Mouse (Mus musculus) adrenal gland, adult 18-20 months (tissue): ENCODE results near the gene Gm5965. TPM values are rescaled to one million over a fixed set of nuclear protein-coding genes. Genes with fewer than 3 reads are reported as not detected.
"Not testable (repeated sequence)": the region's sequence is repeated elsewhere in the genome, so short reads cannot be mapped to it uniquely, and the experiment has no call there.

Experiments used
- DNase-seq, 2 experiments: peaks; one replicate each; pipeline ENCODE4 v3.0.0; 2021 to 2022; ENCODE audit warnings: low spot score in 2 of 2
- long read RNA-seq, 2 experiments: library from polyadenylated mRNA; stranded (forward); transcript quantifications; one replicate each; pipeline ENCODE4 v2.0.0; 2021
- total RNA-seq, 2 experiments: library from RNA; stranded (reverse); gene quantifications; 1 replicate in 1 of 2; 2 replicates in 1 of 2; pipeline ENCODE4 v1.2.3; 2021

The Gm5965 gene
- total RNA-seq = not detected
- long read RNA-seq, experiment 1 = 0 reads
- long read RNA-seq, experiment 2 = 0 reads

DNA sequence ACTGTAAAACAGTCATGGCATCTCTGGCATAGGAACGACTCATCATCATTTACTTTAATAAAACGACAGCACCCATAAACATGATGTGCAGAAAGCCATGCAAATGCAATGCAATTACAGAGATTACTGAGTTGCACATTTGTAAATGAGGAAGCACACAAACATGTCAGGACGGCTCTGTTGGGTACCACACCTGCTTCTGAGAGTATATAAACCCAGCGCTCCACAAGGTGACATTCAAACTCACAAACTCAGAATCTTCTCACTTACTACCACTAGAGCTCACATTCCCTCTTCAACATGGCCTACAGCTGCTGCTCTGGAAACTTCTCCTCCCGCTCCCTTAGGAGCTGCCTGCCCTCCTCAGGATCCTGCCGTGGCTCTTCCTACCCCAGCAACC is at the start of gene Gm5965:
Gene Gm5965, plus strand, starts transcription at position 301 of the 400 bp plus-strand sequence.
- no peak for DNase-seq

DNA sequence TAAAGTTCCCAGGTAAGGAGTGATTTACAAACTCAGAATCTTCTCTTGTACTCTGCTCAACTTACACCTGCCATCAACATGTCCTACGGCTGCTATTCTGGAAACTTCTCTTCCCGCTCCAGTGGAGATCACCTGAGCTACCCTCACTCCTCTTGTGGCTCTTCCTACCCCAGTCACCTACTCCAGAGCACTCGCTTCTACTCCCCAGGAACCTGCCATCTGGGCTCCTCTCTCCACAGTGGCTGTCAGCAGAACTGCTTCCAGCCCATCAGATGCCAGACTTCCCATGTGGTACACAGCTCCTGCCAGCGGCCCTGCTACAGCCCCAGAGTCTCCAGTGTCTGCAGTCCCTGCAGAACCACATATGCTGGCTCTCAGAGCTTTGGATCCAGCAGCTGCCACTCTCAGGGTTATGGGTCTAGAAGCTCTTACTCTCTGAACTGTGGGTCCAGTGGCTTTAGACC is 48.9 kb upstream of the Gm5965 start, which contains the start of gene Krtap13-1:
Gene Krtap13-1, plus strand, starts transcription at position 51 of the 464 bp plus-strand sequence.
- DNase-seq = no peak

GRCm38 (mm10) chr16:88735391-88735790 is 42.3 kb upstream of the Gm5965 start:
- no peak for DNase-seq

- no peak for DNase-seq
Observed at GRCm38 (mm10) chr16:88744750-88745340, 32.9 kb upstream of the Gm5965 start.

DNA sequence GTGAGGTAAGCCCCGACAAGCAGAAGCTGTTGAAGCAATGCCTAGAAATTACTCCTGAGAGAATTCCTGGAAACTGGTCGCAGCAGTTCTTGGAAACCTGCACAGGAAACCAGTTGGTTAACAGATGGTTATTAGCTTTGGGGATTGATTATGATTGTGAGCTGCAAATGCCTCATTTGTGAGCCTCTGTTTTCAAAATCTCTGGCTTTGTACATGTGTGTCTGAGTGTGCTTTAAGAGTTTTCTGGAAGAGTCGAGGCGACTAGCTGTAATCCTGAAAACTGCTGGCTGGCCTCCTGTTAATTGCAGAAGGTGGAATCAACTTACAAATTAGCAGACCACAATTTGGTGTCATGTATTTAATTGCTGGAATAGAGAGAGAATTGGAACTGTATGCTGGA is 29.8 kb upstream of the Gm5965 start:
- no peak for DNase-seq

DNA sequence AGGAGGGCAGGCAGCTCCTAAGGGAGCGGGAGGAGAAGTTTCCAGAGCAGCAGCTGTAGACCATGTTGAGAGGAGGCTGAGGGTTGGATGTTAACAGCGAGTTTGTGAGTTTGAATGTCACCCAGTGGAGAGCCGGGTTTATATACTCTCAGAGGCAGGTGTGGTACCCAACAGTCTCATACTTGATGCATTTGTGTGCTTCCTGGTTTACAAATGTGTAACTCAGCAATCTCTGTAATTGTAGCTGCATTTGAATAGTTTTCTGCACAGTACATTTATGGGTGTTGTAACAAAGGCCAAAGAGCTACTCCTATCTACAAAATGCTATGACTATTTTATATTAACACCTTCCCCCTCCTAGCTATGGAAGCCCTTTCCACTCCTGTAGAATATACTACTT is 26.2 kb upstream of the Gm5965 start, which contains the start of gene Krtap13:
Gene Krtap13, minus strand, starts transcription at position 101 of the 400 bp plus-strand sequence.
- not testable (repeated sequence) for DNase-seq

DNA sequence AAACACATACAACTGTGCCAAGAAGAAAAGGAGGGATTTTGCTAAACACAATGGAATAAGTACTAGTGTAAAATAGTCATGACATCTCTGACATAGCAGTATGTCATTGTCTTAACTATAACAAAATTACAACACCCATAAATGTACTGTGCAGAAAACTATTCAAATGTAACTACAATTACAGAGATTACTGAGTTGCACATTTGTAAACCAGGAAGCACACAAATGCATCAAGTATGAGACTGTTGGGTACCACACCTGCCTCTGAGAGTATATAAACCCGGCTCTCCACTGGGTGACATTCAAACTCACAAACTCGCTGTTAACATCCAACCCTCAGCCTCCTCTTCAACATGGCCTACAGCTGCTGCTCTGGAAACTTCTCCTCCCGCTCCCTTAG is 19.1 kb upstream of the Gm5965 start, which contains the start of gene 2310034C09Rik:
Gene 2310034C09Rik, plus strand, starts transcription at position 301 of the 400 bp plus-strand sequence.
- not testable (repeated sequence) for DNase-seq

- no peak for DNase-seq
Observed at GRCm38 (mm10) chr16:88774106-88774505, 3.6 kb upstream of the Gm5965 start, which contains the start of gene 2310057N15Rik. Gene 2310057N15Rik (minus strand): TSS chr16:88774206.

DNA sequence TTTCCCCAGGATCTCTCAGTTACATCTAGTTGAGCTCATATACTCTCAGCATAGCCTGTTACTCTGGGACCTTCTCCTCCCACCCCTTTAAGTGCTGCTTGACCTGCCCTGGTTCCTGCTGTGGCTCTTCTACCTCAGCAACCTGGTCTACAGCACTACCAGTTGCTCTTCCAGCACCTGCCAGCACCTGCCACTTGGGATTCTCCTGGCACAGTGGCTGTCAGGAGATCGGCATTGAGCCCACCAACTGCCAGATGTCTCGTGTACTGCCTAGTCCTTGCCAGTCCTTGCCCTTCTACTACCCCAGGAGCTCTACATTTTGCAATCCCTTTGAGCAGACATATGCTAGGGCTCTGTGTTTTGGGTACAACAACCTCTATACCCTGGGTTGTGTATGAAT is 9.1 kb downstream of the Gm5965 start:
- DNase-seq = no peak

- no peak for DNase-seq
Observed at GRCm38 (mm10) chr16:88811827-88812226, 34.1 kb downstream of the Gm5965 start, which contains the start of gene Gm20741. Gene Gm20741 (minus strand): TSS chr16:88812220.

- DNase-seq = no peak
Observed at GRCm38 (mm10) chr16:88820066-88820465, 42.4 kb downstream of the Gm5965 start, which contains the start of gene Krtap15. Gene Krtap15 (plus strand): TSS chr16:88820215.

DNA sequence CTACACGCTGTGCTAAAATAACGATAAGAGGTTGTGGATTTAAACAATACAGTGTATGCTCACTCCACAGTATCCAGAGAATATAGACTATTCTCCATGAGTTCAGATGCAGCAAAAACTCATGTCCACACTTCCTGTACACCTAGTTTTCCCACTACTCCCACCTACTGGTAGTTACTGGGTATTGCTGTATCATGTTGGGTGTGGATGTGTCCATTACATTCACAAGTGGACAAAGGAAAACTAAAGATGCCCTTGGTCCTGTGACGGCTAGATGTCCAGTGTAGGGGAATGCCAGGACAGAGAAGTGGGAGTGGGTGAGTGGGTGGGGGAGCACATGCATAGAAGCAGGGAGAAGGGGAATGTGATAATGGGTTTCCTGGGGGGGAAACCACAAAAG is 46.0 kb downstream of the Gm5965 start:
- no peak for DNase-seq

DNA sequence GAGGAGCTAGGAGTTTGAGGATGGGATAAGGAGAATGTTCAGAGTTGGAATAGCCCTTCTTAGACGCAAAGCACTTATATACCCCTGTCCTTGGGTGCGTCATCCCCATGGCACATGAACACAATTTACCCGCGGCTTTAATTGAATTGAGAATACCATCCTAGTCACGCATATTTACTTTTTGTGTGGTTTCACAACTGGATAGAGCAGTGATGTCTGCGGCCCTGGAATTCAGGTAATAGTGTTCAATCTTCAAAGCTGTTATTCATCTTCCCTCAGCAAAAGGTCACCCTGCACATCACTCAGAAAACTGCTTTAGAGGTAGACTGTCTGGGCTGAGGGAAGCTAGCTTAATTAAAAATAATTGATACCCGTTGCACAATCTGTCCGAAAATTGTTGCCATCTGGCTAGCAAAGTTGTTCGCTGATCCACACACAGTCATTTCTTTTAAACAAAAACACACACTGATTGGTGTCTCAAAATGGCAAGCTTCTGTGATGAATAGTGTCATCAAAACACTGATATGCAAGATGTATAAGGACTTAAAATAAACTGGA is 48.5 kb downstream of the Gm5965 start, which contains the start of gene Krtap14:
Gene Krtap14, minus strand, starts transcription at position 51 of the 558 bp plus-strand sequence.
- DNase-seq = no peak

GRCm38 (mm10) chr16:88826978-88827377 is 49.3 kb downstream of the Gm5965 start:
- DNase-seq = no peak

Other genes with a start within 250 kb of the Gm5965 start
- not detected for gene Cldn8, start 214.7 kb upstream of the Gm5965 start, total RNA-seq
- not detected for gene Krtap24-1, start 165.6 kb upstream of the Gm5965 start, total RNA-seq
- gene 2310079G19Rik, start 150.2 kb upstream of the Gm5965 start, total RNA-seq = not detected
- gene Krtap26-1, start 130.1 kb upstream of the Gm5965 start, total RNA-seq = not detected
- gene Krtap27-1, start 106.2 kb upstream of the Gm5965 start, total RNA-seq = not detected
- gene 2310061N02Rik, start 69.9 kb upstream of the Gm5965 start, total RNA-seq = not detected
- gene Krtap13-1, start 49.0 kb upstream of the Gm5965 start, total RNA-seq = not detected
- not detected for gene Krtap13, start 26.3 kb upstream of the Gm5965 start, total RNA-seq
- not detected for gene 2310034C09Rik, start 19.0 kb upstream of the Gm5965 start, total RNA-seq
- not detected for gene 2310057N15Rik, start 3.7 kb upstream of the Gm5965 start, total RNA-seq
- not detected for gene Gm20741, start 34.3 kb downstream of the Gm5965 start, total RNA-seq
- not detected for gene Krtap15, start 42.3 kb downstream of the Gm5965 start, total RNA-seq
- gene Krtap14, start 48.2 kb downstream of the Gm5965 start, total RNA-seq = not detected
- gene Krtap19-1, start 91.5 kb downstream of the Gm5965 start, total RNA-seq = not detected
- not detected for gene Krtap19-2, start 96.4 kb downstream of the Gm5965 start, total RNA-seq
- not detected for gene Krtap19-3, start 100.1 kb downstream of the Gm5965 start, total RNA-seq
- gene Krtap19-4, start 107.2 kb downstream of the Gm5965 start, total RNA-seq = not detected
- not detected for gene Krtap19-5, start 118.6 kb downstream of the Gm5965 start, total RNA-seq
- gene Krtap19-9b, start 154.4 kb downstream of the Gm5965 start, total RNA-seq = not detected
- gene Krtap16-3, start 185.0 kb downstream of the Gm5965 start, total RNA-seq = not detected
- gene Krtap22-2, start 232.9 kb downstream of the Gm5965 start, total RNA-seq = not detected
- gene Gm10229, start 237.4 kb downstream of the Gm5965 start, total RNA-seq = not detected